Mouse (Mus musculus): ENCODE data around the gene D430042O09Rik. TPM values are rescaled to one million over a fixed set of nuclear protein-coding genes. Genes with fewer than 3 reads are reported as not detected.
A peak's percentile ranks its signal among the peaks of the same experiment; 100 is the strongest.

Gene D430042O09Rik
- polyA plus RNA-seq, 1 experiment from 2014 or later = 11.1 TPM

DNA sequence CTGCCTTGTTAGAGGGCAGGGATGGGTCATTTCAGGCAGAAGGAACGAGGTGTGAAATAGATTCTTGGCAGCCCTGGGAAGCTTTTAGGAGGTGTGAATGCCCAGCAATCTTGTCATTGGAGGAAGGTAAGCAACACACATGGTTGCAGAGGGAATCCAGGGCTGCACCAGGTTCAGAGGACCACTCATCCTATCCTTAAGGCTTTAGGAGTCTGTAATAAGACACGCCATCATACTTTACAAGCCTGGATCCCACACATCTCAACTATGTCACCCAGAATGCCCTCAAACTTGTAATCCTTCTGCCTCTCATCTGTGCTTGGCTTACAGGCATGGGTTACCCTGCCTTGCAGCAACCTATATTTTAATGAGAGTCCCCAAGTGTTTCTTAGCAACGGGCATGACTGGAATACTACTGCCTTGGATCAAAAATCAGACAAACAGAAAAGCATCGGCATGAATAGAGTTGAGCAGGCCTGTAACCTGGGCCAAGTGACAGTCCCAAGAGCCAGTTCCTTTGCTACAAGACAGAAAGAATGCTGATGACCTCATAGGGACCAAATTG, 178.5 kb downstream of the D430042O09Rik start:
- 76% methylated on average over 4 of the region's 4 CpGs for WGBS
- no peak overlapping the region for H3K27ac ChIP-seq
- no peaks in the 10 kb centered on the region for H3K9me3 ChIP-seq
- ATAC-seq (ENCODE audit: insufficient number of reproducible peaks, insufficient read depth, low FRiP score, low TSS enrichment) = no peak
- H3K4me1 ChIP-seq = peaks cover 13% of the 10 kb centered on the region; the same call in 1 of the 2 replicates
- no peaks in the 10 kb centered on the region for H3K36me3 ChIP-seq
- no peak overlapping the region for H3K9ac ChIP-seq
- H3K27me3 ChIP-seq = no peaks in the 10 kb centered on the region; the same call in 1 of the 2 replicates
- no peak overlapping the region for H3K4me2 ChIP-seq (replicated peaks)
- H3K4me3 ChIP-seq = no peak overlapping the region

DNA sequence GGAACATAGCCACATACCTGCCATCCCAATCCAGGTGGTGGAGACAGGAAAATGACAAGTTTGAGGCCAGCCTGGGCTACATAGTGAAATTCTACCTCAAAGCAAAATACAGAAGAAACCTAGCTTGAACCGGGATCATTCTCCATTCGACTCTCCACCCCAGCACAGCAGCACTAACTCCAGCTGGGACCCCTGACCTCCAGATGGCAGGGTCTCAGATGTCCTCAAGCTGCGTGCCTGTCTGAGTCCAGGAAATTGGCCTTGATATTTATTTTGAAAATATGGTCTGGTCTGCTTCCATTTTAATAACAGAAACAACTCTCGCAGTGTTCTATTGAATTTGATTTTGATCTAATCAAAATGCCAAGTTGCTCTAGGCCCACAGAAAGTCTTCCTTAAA, 179.4 kb downstream of the D430042O09Rik start:
- Histone ChIP-seq H3K27ac (no peak overlapping the region), H3K4me2 (replicated peaks) (no peak overlapping the region), H3K36me3 (no peaks in the 10 kb centered on the region), H3K27me3 (peaks cover 4% of the 10 kb centered on the region; the same call in 1 of the 2 replicates), H3K9ac (no peak overlapping the region), H3K4me3 (no peak overlapping the region), H3K9me3 (no peaks in the 10 kb centered on the region), H3K4me1 (peaks cover 13% of the 10 kb centered on the region; the same call in 1 of the 2 replicates)
- no peak for ATAC-seq (ENCODE audit: insufficient number of reproducible peaks, insufficient read depth, low FRiP score, low TSS enrichment)
- 15% methylated on average over 4 of the region's 4 CpGs for WGBS

DNA sequence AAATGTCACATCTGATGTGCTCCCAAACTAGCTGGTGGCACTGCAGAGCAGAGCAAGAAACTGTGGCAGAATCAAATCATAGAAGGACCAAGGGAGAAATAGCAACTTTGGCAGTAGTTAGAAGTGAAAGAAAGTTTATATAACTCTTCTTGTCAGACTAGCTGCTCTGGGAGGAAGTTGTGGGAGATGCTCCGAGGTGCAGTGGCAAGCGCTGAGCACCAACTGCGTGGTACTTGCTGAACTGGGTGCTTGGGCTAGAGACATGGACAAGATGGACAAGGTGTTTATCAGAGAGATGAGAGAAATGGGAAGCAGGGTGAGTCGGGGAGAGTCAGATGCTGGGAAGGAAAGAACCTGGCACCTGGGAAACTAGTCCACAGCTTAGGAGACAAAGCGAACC, 180.1 kb downstream of the D430042O09Rik start:
- Histone ChIP-seq H3K9me3 (no peaks in the 10 kb centered on the region), H3K4me2 (replicated peaks) (no peak overlapping the region), H3K27ac (no peak overlapping the region), H3K4me1 (peaks cover 12% of the 10 kb centered on the region; the same call in 1 of the 2 replicates), H3K27me3 (peaks cover 4% of the 10 kb centered on the region; the same call in 1 of the 2 replicates), H3K9ac (no peak overlapping the region), H3K36me3 (no peaks in the 10 kb centered on the region), H3K4me3 (no peak overlapping the region)
- WGBS = 82% methylated on average over 5 of the region's 5 CpGs
- no peak for ATAC-seq (ENCODE audit: insufficient number of reproducible peaks, insufficient read depth, low FRiP score, low TSS enrichment)

DNA sequence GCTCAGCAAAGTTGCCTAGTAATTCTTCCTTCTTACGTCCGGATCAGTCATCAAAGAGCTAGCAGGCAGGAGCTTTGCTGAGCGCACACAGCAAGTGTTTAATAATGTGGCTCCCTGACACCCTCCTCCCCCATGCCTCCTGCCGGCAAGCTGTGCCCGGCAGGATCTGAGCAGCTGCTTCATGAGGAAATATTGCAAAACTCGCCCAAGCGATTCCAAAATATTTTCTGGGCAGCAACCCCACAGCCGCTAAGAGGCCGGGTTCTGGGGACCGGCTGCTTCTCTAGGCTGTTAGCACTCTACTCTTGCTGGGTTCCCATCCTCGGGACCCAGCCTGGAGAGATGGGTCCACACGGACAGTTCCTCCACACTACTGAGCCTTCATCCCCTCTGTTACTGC, 180.7 kb downstream of the D430042O09Rik start:
- 65% methylated on average over 12 of the region's 12 CpGs for WGBS
- no peak overlapping the region for H3K27ac ChIP-seq
- no peak for ATAC-seq (ENCODE audit: insufficient number of reproducible peaks, insufficient read depth, low FRiP score, low TSS enrichment)
- peaks cover 16% of the 10 kb centered on the region; the same call in 1 of the 2 replicates for H3K4me1 ChIP-seq
- H3K27me3 ChIP-seq = peaks cover 4% of the 10 kb centered on the region; the same call in 1 of the 2 replicates
- H3K9me3 ChIP-seq = no peaks in the 10 kb centered on the region
- no peak overlapping the region for H3K4me2 ChIP-seq (replicated peaks)
- no peak overlapping the region for H3K9ac ChIP-seq
- no peak overlapping the region for H3K4me3 ChIP-seq
- H3K36me3 ChIP-seq = no peaks in the 10 kb centered on the region

DNA sequence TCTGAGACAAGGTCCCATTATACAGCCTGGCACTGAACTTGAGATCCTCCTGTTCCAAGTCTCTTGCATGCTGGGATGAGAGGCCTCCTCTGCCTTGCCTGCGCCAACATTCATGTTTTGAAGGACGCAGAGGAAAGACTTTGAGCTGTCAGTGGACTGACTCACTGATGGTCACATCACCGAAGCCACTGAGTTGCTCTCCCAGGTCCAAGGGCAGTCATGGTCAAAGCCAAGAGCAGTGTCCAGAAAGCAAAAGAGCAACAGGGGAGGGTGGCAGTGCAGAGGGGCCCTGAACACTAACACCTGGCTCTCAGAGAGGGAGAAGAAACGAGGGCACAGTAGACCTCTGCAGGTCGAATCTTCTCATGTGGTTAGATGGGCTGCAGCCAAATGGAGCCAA, 185.9 kb downstream of the D430042O09Rik start:
- Histone ChIP-seq H3K9me3 (no peaks in the 10 kb centered on the region), H3K27ac (no peak overlapping the region), H3K36me3 (no peaks in the 10 kb centered on the region), H3K9ac (no peak overlapping the region), H3K4me3 (no peak overlapping the region), H3K27me3 (peaks cover 4% of the 10 kb centered on the region; the same call in 1 of the 2 replicates), H3K4me1 (0 out of 2 replicates have a peak, but pooled peaks cover 5% of the 10 kb centered on the region), H3K4me2 (replicated peaks) (no peak overlapping the region)
- no peak for ATAC-seq (ENCODE audit: insufficient number of reproducible peaks, insufficient read depth, low FRiP score, low TSS enrichment)
- WGBS = 87% methylated on average over 5 of the region's 5 CpGs

DNA sequence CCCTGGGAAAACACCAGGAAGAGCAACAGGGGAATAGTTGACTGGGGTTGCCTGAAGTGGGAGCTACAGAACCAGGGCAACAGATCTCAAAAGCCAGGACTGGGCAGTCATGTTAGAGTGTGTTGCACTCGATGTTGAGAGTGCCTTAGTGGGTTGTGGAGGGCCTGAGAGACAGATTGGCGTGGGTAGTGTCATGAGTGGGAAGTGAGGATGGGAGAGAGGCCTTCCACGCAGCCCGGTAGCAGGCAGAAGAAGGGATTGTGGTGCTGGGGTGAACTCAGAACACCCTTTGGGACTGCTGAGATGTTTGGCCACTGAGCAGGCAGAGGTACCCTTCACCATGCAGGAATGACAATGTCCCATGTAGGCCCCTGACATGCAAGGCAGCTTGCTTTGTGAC, 189.4 kb downstream of the D430042O09Rik start:
- H3K36me3 ChIP-seq = no peaks in the 10 kb centered on the region
- H3K9ac ChIP-seq = no peak overlapping the region
- ATAC-seq (ENCODE audit: insufficient number of reproducible peaks, insufficient read depth, low FRiP score, low TSS enrichment) = no peak
- no peak overlapping the region for H3K27ac ChIP-seq
- no peak overlapping the region for H3K4me3 ChIP-seq
- H3K4me2 ChIP-seq (replicated peaks) = no peak overlapping the region
- no peaks in the 10 kb centered on the region for H3K9me3 ChIP-seq
- 90% methylated on average over 4 of the region's 4 CpGs for WGBS
- H3K4me1 ChIP-seq = 0 out of 2 replicates have a peak, but pooled peaks cover 8% of the 10 kb centered on the region
- no peaks in the 10 kb centered on the region for H3K27me3 ChIP-seq

DNA sequence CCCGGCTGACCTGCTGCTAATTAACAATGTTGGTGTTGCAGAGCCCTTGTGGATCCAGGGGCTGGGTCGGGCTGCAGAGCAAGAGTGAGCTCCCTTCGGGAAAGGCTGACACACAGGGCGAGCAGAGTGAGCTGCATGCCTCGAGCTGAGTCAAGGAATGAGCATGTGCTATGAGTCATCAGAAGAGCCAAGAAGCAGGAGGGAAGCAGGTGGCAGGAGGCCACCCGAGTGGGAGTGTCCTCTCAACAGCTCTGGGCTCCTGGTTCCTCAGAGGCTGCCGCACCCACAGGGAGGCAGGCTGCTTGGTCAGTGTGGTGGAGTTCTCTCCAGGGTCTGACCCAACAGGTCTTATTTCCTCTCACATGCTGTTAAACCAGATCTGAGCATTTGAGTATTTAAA, 191.3 kb downstream of the D430042O09Rik start:
- Histone ChIP-seq H3K4me2 (replicated peaks) (no peak overlapping the region), H3K9ac (no peak overlapping the region), H3K27ac (no peak overlapping the region), H3K9me3 (no peaks in the 10 kb centered on the region), H3K36me3 (no peaks in the 10 kb centered on the region), H3K4me1 (0 out of 2 replicates have a peak, but pooled peaks cover 3% of the 10 kb centered on the region), H3K27me3 (no peaks in the 10 kb centered on the region), H3K4me3 (no peak overlapping the region)
- ATAC-seq (ENCODE audit: insufficient number of reproducible peaks, insufficient read depth, low FRiP score, low TSS enrichment) = no peak
- WGBS = 49% methylated on average over 7 of the region's 7 CpGs

DNA sequence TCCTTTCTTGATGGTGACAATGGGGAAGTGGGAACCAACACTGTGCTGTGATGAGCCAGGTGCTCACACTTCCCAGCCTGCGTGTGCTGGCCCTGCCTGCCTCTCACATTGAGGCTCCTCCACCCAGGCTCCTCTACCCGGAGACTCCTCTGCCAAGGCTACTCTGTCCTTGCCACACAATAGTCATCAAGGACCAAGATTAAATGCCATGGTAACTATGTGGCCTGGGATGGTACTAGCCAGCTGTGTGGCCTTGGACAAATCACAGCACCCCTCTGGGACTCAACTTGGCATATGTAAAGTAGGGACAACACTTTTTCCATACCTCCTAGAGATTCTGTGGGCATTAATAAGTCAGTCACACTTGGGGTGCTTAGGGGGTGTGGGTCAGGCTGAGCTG, 192.2 kb downstream of the D430042O09Rik start:
- ATAC-seq (ENCODE audit: insufficient number of reproducible peaks, insufficient read depth, low FRiP score, low TSS enrichment) = 0 out of 2 replicates have a peak, but pooled peaks have one; percentile 3
- no peak overlapping the region for H3K4me2 ChIP-seq (replicated peaks)
- H3K9me3 ChIP-seq = no peaks in the 10 kb centered on the region
- WGBS = 80% methylated on average over 2 of the region's 2 CpGs
- H3K27me3 ChIP-seq = no peaks in the 10 kb centered on the region
- no peak overlapping the region for H3K9ac ChIP-seq
- no peaks in the 10 kb centered on the region for H3K36me3 ChIP-seq
- no peak overlapping the region for H3K4me3 ChIP-seq
- H3K27ac ChIP-seq = no peak overlapping the region
- H3K4me1 ChIP-seq = 0 out of 2 replicates have a peak, but pooled peaks cover 3% of the 10 kb centered on the region

DNA sequence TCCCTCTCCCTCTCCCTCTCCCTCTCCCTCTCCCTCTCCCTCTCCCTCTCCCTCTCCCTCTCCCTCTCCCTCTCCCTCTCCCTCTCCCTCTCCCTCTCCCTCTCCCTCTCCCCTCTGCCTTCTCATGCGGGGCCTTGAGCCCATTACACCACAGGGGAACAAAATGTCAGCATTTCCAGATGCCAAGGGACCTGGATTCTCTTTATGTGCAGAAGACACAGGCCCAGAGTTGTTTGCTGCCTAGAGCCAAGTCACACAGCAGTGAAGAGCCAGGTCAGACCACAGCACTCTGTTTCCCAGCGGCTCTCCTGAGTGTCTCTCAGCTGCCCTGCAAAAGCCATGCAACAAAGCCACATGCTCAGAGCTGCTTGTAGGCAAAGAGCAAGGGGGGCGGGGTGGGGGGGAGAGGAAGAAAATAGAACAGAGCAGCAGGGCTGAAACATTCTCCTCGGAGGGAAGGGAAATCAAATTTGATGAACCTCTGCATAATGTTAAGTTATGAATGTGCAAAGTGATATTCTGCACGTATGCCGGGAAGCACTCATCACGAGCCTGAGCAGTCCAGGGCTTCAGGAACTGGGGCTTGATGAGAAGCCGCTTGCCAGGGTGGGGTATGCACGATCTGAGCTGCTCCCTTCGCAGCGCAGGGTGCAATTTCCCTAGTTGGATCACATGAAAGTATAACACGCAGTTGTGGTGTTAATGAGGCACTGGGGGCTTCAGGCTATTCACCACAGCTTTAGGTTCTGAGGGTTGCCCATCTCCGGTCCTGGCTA, 192.9 kb downstream of the D430042O09Rik start:
- H3K36me3 ChIP-seq = no peaks in the 10 kb centered on the region
- H3K4me3 ChIP-seq = no peak overlapping the region
- H3K4me1 ChIP-seq = 0 out of 2 replicates have a peak, but pooled peaks cover 3% of the 10 kb centered on the region
- H3K27ac ChIP-seq = no peak overlapping the region
- H3K9me3 ChIP-seq = no peaks in the 10 kb centered on the region
- H3K4me2 ChIP-seq (replicated peaks) = no peak overlapping the region
- no peak for ATAC-seq (ENCODE audit: insufficient number of reproducible peaks, insufficient read depth, low FRiP score, low TSS enrichment)
- 50% methylated on average over 13 of the region's 13 CpGs for WGBS
- H3K9ac ChIP-seq = no peak overlapping the region
- H3K27me3 ChIP-seq = no peaks in the 10 kb centered on the region

DNA sequence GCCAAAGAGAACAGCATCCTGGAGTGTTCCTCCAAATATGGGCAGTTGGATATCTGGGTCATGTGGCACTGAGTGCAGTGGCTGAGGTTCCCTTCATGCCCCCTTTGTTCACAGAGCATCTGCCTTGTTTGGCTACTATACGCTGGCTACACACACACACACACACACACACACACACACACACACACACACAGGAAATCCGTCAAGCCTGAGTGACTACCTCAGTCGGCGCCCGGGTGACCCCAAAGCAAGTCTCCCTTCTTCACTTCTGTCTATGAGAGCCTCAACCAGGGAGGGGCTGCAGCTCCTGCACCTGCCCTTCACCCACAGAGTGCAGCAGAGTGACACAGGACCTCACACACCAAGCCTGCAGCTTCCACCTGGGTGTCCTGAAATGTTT, 213.1 kb downstream of the D430042O09Rik start:
- no peak for ATAC-seq (ENCODE audit: insufficient number of reproducible peaks, insufficient read depth, low FRiP score, low TSS enrichment)
- 71% methylated on average over 5 of the region's 5 CpGs for WGBS

DNA sequence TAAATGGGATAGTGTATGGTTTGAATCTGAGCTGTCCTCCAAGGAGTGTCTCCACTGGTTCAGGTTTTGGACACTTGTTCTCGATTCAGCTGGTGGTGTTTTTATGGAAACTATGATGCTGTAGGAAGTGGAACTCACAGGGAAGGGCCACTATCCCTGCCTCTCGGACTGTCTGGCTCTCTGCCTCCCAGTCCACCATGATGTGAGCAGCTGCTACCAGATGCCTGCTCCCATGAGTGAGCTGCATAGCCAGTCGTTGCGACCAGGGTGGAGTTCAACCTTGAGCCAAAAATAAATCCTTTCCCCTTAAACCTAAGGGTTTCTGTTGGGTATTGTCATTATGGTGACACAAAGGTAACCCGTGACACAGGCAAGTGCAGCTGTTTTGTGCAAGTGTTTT, 216.4 kb downstream of the D430042O09Rik start:
- 83% methylated on average over 5 of the region's 5 CpGs for WGBS
- Histone ChIP-seq H3K27me3 (no peaks in the 10 kb centered on the region), H3K4me2 (replicated peaks) (no peak overlapping the region), H3K4me3 (no peak overlapping the region), H3K4me1 (no peaks in the 10 kb centered on the region), H3K9me3 (no peaks in the 10 kb centered on the region), H3K27ac (no peak overlapping the region), H3K36me3 (no peaks in the 10 kb centered on the region), H3K9ac (no peak overlapping the region)
- ATAC-seq (ENCODE audit: insufficient number of reproducible peaks, insufficient read depth, low FRiP score, low TSS enrichment) = no peak

More for the DNA sequence above, 213.1 kb downstream of the D430042O09Rik start:
- Histone ChIP-seq H3K4me3 (no peak overlapping the region), H3K4me2 (replicated peaks) (no peak overlapping the region), H3K4me1 (no peaks in the 10 kb centered on the region), H3K27ac (no peak overlapping the region), H3K9ac (no peak overlapping the region), H3K27me3 (no peaks in the 10 kb centered on the region), H3K9me3 (no peaks in the 10 kb centered on the region), H3K36me3 (no peaks in the 10 kb centered on the region)
